Mouse (Mus musculus): Measurements from ENCODE around the gene Enoph1. TPM values are rescaled to one million over a fixed set of nuclear protein-coding genes. Genes with fewer than 3 reads are reported as not detected.
A peak's percentile ranks its signal among the peaks of the same experiment; 100 is the strongest.

The Enoph1 gene
- polyA plus RNA-seq, 1 experiment from 2014 or later = 49.8 TPM

DNA sequence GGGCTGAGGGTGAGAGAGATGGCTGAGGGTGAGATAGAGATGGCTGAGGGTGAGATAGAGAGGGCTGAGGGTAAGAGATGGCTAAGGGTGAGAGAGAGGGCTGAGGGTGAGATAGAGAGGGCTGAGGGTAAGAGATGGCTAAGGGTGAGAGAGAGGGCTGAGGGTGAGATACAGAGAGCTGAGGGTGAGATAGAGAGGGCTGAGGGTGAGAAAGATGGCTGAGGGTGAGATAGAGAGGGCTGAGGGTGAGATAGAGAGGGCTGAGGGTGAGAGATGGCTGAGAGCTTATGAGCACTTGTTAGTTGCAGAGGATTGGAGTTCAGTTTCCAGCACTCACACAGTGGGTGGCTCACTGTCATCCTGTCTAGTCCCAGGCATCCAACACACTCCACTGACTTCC lies 19.7 kb upstream of the Enoph1 start:
- Histone ChIP-seq H3K4me3 (no peak overlapping the region), H3K9ac (no peak overlapping the region), H3K36me3 (no peaks in the 10 kb centered on the region), H3K4me2 (replicated peaks) (no peak overlapping the region), H3K27me3 (no peaks in the 10 kb centered on the region), H3K4me1 (no peaks in the 10 kb centered on the region), H3K9me3 (no peaks in the 10 kb centered on the region), H3K27ac (no peak overlapping the region)
- no peak for ATAC-seq (ENCODE audit: low FRiP score, low read depth)

DNA sequence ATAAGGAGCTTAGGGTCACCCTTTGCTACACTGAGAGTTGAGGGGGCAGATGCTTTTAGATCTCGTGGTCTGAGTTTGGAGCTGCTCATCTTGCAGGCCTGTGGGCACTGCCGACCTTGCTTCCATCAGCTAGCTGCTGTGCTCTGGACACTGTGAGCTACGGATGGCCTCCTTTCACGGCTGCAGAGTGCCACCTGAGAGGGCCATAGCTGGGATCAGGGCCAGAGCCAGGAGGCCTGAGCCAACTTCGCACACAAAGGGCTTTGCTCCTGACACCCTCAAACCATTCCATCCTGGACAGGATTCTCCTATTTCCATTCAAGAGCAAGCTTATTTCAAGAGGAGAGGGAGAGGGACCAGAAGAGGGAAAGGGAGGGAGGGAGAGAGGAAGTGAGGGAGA lies 15.4 kb upstream of the Enoph1 start:
- H3K4me2 ChIP-seq (replicated peaks) = no peak overlapping the region
- no peaks in the 10 kb centered on the region for H3K36me3 ChIP-seq
- ATAC-seq (ENCODE audit: low FRiP score, low read depth) = no peak
- no peaks in the 10 kb centered on the region for H3K9me3 ChIP-seq
- H3K27me3 ChIP-seq = no peaks in the 10 kb centered on the region
- H3K4me3 ChIP-seq = no peak overlapping the region
- H3K4me1 ChIP-seq = no peaks in the 10 kb centered on the region
- H3K27ac ChIP-seq = no peak overlapping the region
- WGBS = 63% methylated on average over 5 of the region's 5 CpGs
- no peak overlapping the region for H3K9ac ChIP-seq

DNA sequence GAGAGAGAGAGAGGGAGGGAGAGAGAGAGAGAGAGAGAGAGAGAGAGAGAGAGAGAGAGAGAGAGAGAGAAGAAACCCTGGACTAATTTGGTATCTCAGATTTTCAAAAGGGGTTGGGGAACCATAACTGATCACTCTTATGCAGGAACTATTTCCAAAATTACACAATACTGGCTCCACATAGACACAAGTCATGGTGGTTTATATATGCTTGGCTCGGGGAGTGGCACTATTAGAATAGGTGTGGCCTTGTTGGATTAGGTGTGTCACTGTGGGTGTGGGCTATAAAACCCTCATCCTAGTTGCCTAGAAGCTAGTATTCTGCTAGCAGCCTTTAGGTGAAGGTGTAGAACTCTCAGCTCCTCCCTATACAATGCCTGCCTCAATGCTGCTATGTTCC lies 14.9 kb upstream of the Enoph1 start:
- no peak overlapping the region for H3K4me2 ChIP-seq (replicated peaks)
- WGBS = 80% methylated on average over 1 of the region's 1 CpGs
- H3K4me1 ChIP-seq = peaks cover 4% of the 10 kb centered on the region
- ATAC-seq (ENCODE audit: low FRiP score, low read depth) = no peak
- H3K9me3 ChIP-seq = no peaks in the 10 kb centered on the region
- H3K27ac ChIP-seq = no peak overlapping the region
- H3K4me3 ChIP-seq = no peak overlapping the region
- H3K27me3 ChIP-seq = no peaks in the 10 kb centered on the region
- no peak overlapping the region for H3K9ac ChIP-seq
- H3K36me3 ChIP-seq = no peaks in the 10 kb centered on the region

GRCm38 (mm10) chr5:100030069-100030468 lies 9.7 kb upstream of the Enoph1 start:
- peak; percentile 80 for ATAC-seq (ENCODE audit: low FRiP score, low read depth)
- Histone ChIP-seq H3K4me1 (peaks cover 17% of the 10 kb centered on the region), H3K9ac (no peak overlapping the region), H3K4me3 (no peak overlapping the region), H3K4me2 (replicated peaks) (no peak overlapping the region), H3K27ac (peak overlapping the region; percentile 1; the same call in 1 of the 2 replicates), H3K27me3 (no peaks in the 10 kb centered on the region), H3K9me3 (no peaks in the 10 kb centered on the region), H3K36me3 (peaks cover 37% of the 10 kb centered on the region)
- 17% methylated on average over 6 of the region's 6 CpGs for WGBS

DNA sequence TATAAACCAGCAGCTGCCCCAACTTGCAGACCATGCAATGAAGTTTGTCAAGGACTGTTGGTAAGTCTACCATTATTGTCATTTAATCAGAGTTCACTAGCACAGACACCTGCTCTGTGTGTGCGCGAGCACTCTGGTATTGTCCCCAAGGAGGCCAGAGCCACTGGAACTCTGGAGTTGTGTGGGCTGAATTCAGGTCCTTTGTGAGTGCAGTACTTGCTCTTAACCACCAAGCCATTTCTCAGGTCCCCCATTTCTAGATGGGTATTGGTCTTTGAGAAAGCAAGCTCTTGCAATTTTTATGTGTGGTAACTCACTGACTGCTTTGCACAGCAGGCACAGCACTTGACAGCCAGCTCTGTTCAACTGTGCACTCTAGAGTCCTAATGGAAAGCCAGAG lies 7.7 kb upstream of the Enoph1 start:
- H3K9me3 ChIP-seq = no peaks in the 10 kb centered on the region
- no peaks in the 10 kb centered on the region for H3K27me3 ChIP-seq
- peaks cover 52% of the 10 kb centered on the region for H3K36me3 ChIP-seq
- H3K4me1 ChIP-seq = peaks cover 29% of the 10 kb centered on the region
- no peak overlapping the region for H3K9ac ChIP-seq
- H3K4me3 ChIP-seq = no peak overlapping the region
- H3K4me2 ChIP-seq (replicated peaks) = no peak overlapping the region
- ATAC-seq (ENCODE audit: low FRiP score, low read depth) = no peak
- H3K27ac ChIP-seq = no peak overlapping the region
- WGBS = 80% methylated on average over 2 of the region's 2 CpGs

GRCm38 (mm10) chr5:100032646-100033045 lies 7.1 kb upstream of the Enoph1 start:
- Histone ChIP-seq H3K9ac (no peak overlapping the region), H3K27me3 (no peaks in the 10 kb centered on the region), H3K9me3 (no peaks in the 10 kb centered on the region), H3K4me2 (replicated peaks) (no peak overlapping the region), H3K27ac (no peak overlapping the region), H3K36me3 (peaks cover 52% of the 10 kb centered on the region), H3K4me3 (no peak overlapping the region), H3K4me1 (peaks cover 34% of the 10 kb centered on the region)
- no peak for ATAC-seq (ENCODE audit: low FRiP score, low read depth)
- WGBS = 77% methylated on average over 3 of the region's 3 CpGs

- Histone ChIP-seq H3K4me1 (peaks cover 28% of the 10 kb centered on the region), H3K4me3 (peak overlapping the region; percentile 96), H3K27ac (no peak overlapping the region), H3K27me3 (no peaks in the 10 kb centered on the region), H3K9me3 (no peaks in the 10 kb centered on the region), H3K36me3 (peaks cover 52% of the 10 kb centered on the region), H3K4me2 (replicated peaks) (peak overlapping the region; percentile 92), H3K9ac (no peak overlapping the region)
- 43% methylated on average over 7 of the region's 7 CpGs for WGBS
- no peak for ATAC-seq (ENCODE audit: low FRiP score, low read depth)
Measured at GRCm38 (mm10) chr5:100035950-100036349, 3.8 kb upstream of the Enoph1 start.

- peak overlapping the region; percentile 92 for H3K4me2 ChIP-seq (replicated peaks)
- 23% methylated on average over 7 of the region's 7 CpGs for WGBS
- H3K27me3 ChIP-seq = no peaks in the 10 kb centered on the region
- no peak overlapping the region for H3K27ac ChIP-seq
- H3K9ac ChIP-seq = peak overlapping the region; percentile 100
- peaks cover 48% of the 10 kb centered on the region for H3K36me3 ChIP-seq
- peaks cover 35% of the 10 kb centered on the region for H3K4me1 ChIP-seq
- H3K9me3 ChIP-seq = no peaks in the 10 kb centered on the region
- peak overlapping the region; percentile 96 for H3K4me3 ChIP-seq
- ATAC-seq (ENCODE audit: low FRiP score, low read depth) = no peak
Measured at GRCm38 (mm10) chr5:100036681-100037080, 3.1 kb upstream of the Enoph1 start.

GRCm38 (mm10) chr5:100037965-100038713 lies 1.6 kb upstream of the Enoph1 start:
- Histone ChIP-seq H3K36me3 (peaks cover 42% of the 10 kb centered on the region), H3K27me3 (no peaks in the 10 kb centered on the region), H3K9ac (peak overlapping the region; percentile 100), H3K27ac (peak overlapping the region; percentile 94), H3K4me2 (replicated peaks) (peak overlapping the region; percentile 92), H3K4me3 (peak overlapping the region; percentile 96), H3K4me1 (peaks cover 36% of the 10 kb centered on the region), H3K9me3 (no peaks in the 10 kb centered on the region)
- WGBS = under 1% methylated on average over 39 of the region's 45 CpGs
- ATAC-seq (ENCODE audit: low FRiP score, low read depth) = peak; percentile 18

DNA sequence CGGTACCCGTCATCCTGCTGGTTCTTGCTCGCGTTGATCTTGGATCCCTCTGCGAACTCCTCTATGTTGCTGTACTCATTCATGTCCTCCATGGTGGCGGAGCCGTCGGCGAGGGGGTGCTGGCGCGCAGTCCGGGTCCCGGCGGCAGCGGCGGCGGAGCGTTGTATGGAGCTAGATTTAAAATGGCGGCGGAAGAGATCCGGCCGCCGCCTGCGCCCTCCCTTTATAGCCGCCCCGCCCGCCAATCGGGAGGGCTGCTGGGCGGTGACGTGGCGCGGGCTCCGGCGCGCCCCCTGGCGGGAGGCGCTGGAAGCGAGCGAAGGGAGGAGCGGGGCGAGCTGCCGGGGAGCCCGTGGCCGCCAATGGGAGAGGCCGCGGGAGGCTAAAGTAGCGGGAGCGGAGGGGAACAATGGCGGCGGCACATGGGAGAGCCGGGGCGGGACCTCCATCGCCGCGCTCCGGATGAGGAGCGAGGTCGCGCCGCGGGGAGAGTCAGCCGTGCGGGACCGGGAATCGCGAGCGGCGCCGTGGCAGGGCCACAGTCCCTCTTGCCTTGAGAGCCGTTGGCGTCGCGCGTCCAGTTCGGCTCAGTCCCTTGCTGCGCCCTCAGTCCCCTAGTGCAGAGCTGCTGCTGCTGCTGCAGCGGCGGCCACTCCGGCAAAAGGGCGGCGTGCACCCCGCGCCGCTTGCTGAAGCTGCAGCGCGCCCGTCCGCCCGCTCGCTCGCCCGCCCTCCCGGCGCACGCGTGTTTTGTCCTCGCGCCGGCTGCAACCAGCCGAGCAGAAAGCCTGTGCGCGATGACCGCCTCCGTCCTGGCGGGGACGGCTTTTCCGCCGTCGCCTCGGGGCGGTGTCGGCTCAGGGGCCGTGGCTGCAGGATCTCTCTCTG lies 827 bp upstream of the Enoph1 start:
- Histone ChIP-seq H3K4me2 (replicated peaks) (peak overlapping the region; percentile 75), H3K4me3 (peak overlapping the region; percentile 96), H3K36me3 (peaks cover 37% of the 10 kb centered on the region), H3K9ac (peak overlapping the region; percentile 100), H3K27me3 (no peaks in the 10 kb centered on the region), H3K4me1 (peaks cover 42% of the 10 kb centered on the region), H3K27ac (peak overlapping the region; percentile 98), H3K9me3 (no peaks in the 10 kb centered on the region)
- ATAC-seq (ENCODE audit: low FRiP score, low read depth) = peak; percentile 79
- WGBS = under 1% methylated on average over 87 of the region's 113 CpGs

DNA sequence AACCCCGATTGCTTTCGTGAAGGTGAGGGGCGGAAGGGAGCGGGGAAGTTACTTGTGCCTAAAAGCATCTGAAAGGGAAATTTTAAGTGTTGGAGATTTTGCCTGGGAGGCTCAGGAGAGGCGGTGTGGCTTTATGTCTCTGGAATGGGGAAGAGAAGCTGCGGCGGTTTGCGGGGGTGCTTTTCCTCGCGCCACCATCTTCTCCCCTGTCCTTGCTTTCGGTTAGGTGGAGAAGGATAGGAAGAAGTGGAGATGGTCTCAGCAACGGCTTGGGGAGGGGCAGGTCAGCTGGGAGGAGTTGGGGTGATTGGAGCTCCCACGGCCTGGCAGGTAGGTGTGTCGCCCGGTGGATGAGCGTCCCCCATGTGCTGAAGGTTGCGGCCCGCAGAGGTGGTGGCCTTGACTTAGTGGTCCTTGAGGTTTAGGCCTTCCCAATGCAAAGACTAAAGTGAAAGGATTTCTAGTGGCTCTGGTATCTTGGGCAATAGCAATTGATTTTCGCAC lies 548 bp downstream of the Enoph1 start:
- ATAC-seq (ENCODE audit: low FRiP score, low read depth) = no peak
- H3K27me3 ChIP-seq = no peaks in the 10 kb centered on the region
- peaks cover 25% of the 10 kb centered on the region for H3K36me3 ChIP-seq
- H3K4me3 ChIP-seq = peak overlapping the region; percentile 96
- no peaks in the 10 kb centered on the region for H3K9me3 ChIP-seq
- WGBS = 1% methylated on average over 19 of the region's 19 CpGs
- peak overlapping the region; percentile 75 for H3K4me2 ChIP-seq (replicated peaks)
- H3K27ac ChIP-seq = peak overlapping the region; percentile 98; the same call in 1 of the 2 replicates
- peak overlapping the region; percentile 100 for H3K9ac ChIP-seq
- H3K4me1 ChIP-seq = peaks cover 40% of the 10 kb centered on the region

DNA sequence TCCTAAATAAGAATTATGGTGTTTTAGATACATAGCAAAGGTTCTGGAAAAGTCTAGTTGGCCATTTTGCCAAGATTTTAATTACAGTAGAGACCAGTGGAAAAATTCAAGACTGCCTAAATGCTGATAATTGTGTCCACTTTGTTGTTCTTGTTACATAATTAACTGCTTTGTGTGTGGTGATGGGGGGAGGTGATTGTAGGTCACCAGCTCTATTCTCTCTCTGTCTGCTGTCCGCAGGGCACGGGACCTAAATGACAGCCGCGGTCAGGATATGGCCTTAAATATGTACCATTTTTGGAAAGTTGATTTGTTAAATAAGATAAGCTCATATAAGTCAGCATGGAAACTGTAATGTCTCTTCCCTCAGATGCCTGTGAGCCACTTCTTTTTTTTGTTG lies 1.5 kb downstream of the Enoph1 start:
- WGBS = 89% methylated on average over 4 of the region's 4 CpGs
- Histone ChIP-seq H3K9me3 (no peaks in the 10 kb centered on the region), H3K4me3 (no peak overlapping the region; the same call in 1 of the 2 replicates), H3K27ac (no peak overlapping the region), H3K4me2 (replicated peaks) (peak overlapping the region; percentile 75), H3K36me3 (peaks cover 17% of the 10 kb centered on the region), H3K4me1 (peaks cover 40% of the 10 kb centered on the region), H3K9ac (no peak overlapping the region), H3K27me3 (no peaks in the 10 kb centered on the region)
- ATAC-seq (ENCODE audit: low FRiP score, low read depth) = no peak
